Mouse (Mus musculus): ENCODE measurements around the gene Nme1. TPM values are rescaled to one million over a fixed set of nuclear protein-coding genes. Genes with fewer than 3 reads are reported as not detected.
A peak's percentile ranks its signal among the peaks of the same experiment; 100 is the strongest.

The Nme1 gene
- polyA plus RNA-seq, 1 experiment from 2014 or later = 259 TPM

GRCm38 (mm10) chr11:93957031-93957555 is 11.2 kb downstream of the Nme1 start:
- no peaks in the 10 kb centered on the region; the same call in none of the 2 replicates for H3K4me1 ChIP-seq (ENCODE audit: control insufficient read depth, insufficient read depth, low read length)
- 83% methylated on average over 2 of the region's 2 CpGs for WGBS
- ATAC-seq (ENCODE audit: insufficient number of reproducible peaks, low FRiP score, low TSS enrichment, low read depth) (no peak), DNase-seq (ENCODE audit: low spot score) (no peak)
- H3K27ac ChIP-seq (replicated peaks; ENCODE audit: low read depth, low read length) = no peak overlapping the region
- no peaks in the 10 kb centered on the region for H3K9me3 ChIP-seq (ENCODE audit: control insufficient read depth, low read length)
- H3K4me3 ChIP-seq (ENCODE audit: low read depth, low read length) = no peak overlapping the region
- H3K27me3 ChIP-seq (ENCODE audit: control insufficient read depth, insufficient read depth, low read length) = no peaks in the 10 kb centered on the region
- no peak overlapping the region for H3K9ac ChIP-seq (ENCODE audit: low read length)
- peaks cover 12% of the 10 kb centered on the region; the same call in 1 of the 2 replicates for H3K36me3 ChIP-seq (ENCODE audit: control insufficient read depth, insufficient read depth, low read length)
- H3K4me2 ChIP-seq (ENCODE audit: low read depth, severe bottlenecking) = no peak overlapping the region

DNA sequence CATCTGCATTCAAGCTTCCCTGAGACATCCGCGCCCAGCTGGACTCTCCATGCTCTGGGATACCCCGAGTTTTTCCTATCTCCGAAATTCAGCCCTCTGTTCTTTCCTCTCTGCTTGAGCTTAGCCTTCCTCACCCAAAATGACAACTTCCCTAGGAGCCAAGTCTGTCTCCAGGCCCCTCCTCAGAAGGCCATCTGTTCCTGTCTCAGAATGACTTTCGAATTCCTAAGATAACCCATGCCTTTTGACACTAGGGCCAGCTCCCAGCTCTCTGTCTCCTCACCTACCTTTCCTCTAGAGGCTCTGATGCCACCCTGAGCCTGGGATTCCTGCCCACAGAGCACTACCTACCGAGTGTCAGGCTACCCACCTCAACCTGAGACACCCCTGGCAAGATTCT is 12.2 kb downstream of the Nme1 start, which contains the start of gene Nme2:
Gene Nme2 (minus strand): TSS at position 101 of the 400 bp plus-strand sequence.
- Histone ChIP-seq H3K27me3 (ENCODE audit: control insufficient read depth, insufficient read depth, low read length) (no peaks in the 10 kb centered on the region), H3K36me3 (ENCODE audit: control insufficient read depth, insufficient read depth, low read length) (peaks cover 9% of the 10 kb centered on the region; the same call in 1 of the 2 replicates), H3K4me2 (ENCODE audit: low read depth, severe bottlenecking) (peak within 1 kb of the TSS; percentile 80), H3K9me3 (ENCODE audit: control insufficient read depth, low read length) (no peaks in the 10 kb centered on the region), H3K4me1 (ENCODE audit: control insufficient read depth, insufficient read depth, low read length) (no peaks in the 10 kb centered on the region; the same call in none of the 2 replicates), H3K4me3 (ENCODE audit: low read depth, low read length) (peak within 1 kb of the TSS; percentile 47), H3K9ac (ENCODE audit: low read length) (peak within 1 kb of the TSS; percentile 76), H3K27ac (replicated peaks; ENCODE audit: low read depth, low read length) (peak within 1 kb of the TSS; percentile 37)
- ATAC-seq (ENCODE audit: insufficient number of reproducible peaks, low FRiP score, low TSS enrichment, low read depth) (peak; percentile 14; the same call in 1 of the 2 replicates), DNase-seq (ENCODE audit: low spot score) (no peak)
- 1% methylated on average over 6 of the region's 6 CpGs for WGBS

GRCm38 (mm10) chr11:93955256-93956150 is 12.8 kb downstream of the Nme1 start:
- DNase-seq (ENCODE audit: low spot score) (peak; percentile 96), ATAC-seq (ENCODE audit: insufficient number of reproducible peaks, low FRiP score, low TSS enrichment, low read depth) (peak; percentile 93)
- under 1% methylated on average over 66 of the region's 67 CpGs for WGBS
- peak overlapping the region; percentile 37 for H3K27ac ChIP-seq (replicated peaks; ENCODE audit: low read depth, low read length)
- no peaks in the 10 kb centered on the region; the same call in none of the 2 replicates for H3K4me1 ChIP-seq (ENCODE audit: control insufficient read depth, insufficient read depth, low read length)
- peaks cover 10% of the 10 kb centered on the region; the same call in 1 of the 2 replicates for H3K36me3 ChIP-seq (ENCODE audit: control insufficient read depth, insufficient read depth, low read length)
- H3K27me3 ChIP-seq (ENCODE audit: control insufficient read depth, insufficient read depth, low read length) = no peaks in the 10 kb centered on the region
- H3K4me2 ChIP-seq (ENCODE audit: low read depth, severe bottlenecking) = peak overlapping the region; percentile 80
- H3K9me3 ChIP-seq (ENCODE audit: control insufficient read depth, low read length) = no peaks in the 10 kb centered on the region
- peak overlapping the region; percentile 47 for H3K4me3 ChIP-seq (ENCODE audit: low read depth, low read length)
- peak overlapping the region; percentile 76 for H3K9ac ChIP-seq (ENCODE audit: low read length)

GRCm38 (mm10) chr11:93954738-93955255 is 13.5 kb downstream of the Nme1 start:
- Histone ChIP-seq H3K36me3 (ENCODE audit: control insufficient read depth, insufficient read depth, low read length) (peaks cover 9% of the 10 kb centered on the region; the same call in 1 of the 2 replicates), H3K9ac (ENCODE audit: low read length) (peak overlapping the region; percentile 76), H3K27me3 (ENCODE audit: control insufficient read depth, insufficient read depth, low read length) (no peaks in the 10 kb centered on the region), H3K27ac (replicated peaks; ENCODE audit: low read depth, low read length) (peak overlapping the region; percentile 37; the same call in 1 of the 2 replicates), H3K9me3 (ENCODE audit: control insufficient read depth, low read length) (no peaks in the 10 kb centered on the region), H3K4me3 (ENCODE audit: low read depth, low read length) (peak overlapping the region; percentile 47), H3K4me2 (ENCODE audit: low read depth, severe bottlenecking) (peak overlapping the region; percentile 80), H3K4me1 (ENCODE audit: control insufficient read depth, insufficient read depth, low read length) (no peaks in the 10 kb centered on the region; the same call in none of the 2 replicates)
- 45% methylated on average over 13 of the region's 13 CpGs for WGBS
- DNase-seq (ENCODE audit: low spot score) = no peak
- no peak; the same call in 1 of the 2 replicates for ATAC-seq (ENCODE audit: insufficient number of reproducible peaks, low FRiP score, low TSS enrichment, low read depth)

DNA sequence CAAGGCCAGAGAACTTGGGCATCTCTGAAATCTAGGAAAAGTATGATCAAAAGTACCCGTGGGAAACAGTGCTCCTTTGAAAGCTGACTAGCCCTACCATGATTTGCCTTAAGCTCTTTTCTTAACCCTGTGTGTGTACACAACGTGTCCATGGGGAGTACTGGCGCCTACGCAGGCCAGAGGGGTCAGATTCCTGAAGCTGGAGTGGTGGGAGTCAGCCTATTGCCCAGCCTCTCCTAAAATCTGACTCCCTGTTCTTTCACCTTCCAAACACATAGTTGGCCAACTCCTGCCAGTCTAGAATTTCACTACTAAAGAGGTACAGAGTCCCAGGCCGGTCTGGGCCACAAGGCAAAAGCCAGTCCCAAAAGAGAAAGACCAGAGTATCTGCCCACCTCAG is 15.9 kb downstream of the Nme1 start:
- no peak overlapping the region for H3K27ac ChIP-seq (replicated peaks; ENCODE audit: low read depth, low read length)
- WGBS = 86% methylated on average over 5 of the region's 5 CpGs
- H3K9me3 ChIP-seq (ENCODE audit: control insufficient read depth, low read length) = no peaks in the 10 kb centered on the region
- H3K9ac ChIP-seq (ENCODE audit: low read length) = no peak overlapping the region
- peaks cover 8% of the 10 kb centered on the region; the same call in 1 of the 2 replicates for H3K36me3 ChIP-seq (ENCODE audit: control insufficient read depth, insufficient read depth, low read length)
- H3K4me3 ChIP-seq (ENCODE audit: low read depth, low read length) = no peak overlapping the region
- DNase-seq (ENCODE audit: low spot score) = no peak
- ATAC-seq (ENCODE audit: insufficient number of reproducible peaks, low FRiP score, low TSS enrichment, low read depth) = no peak
- H3K4me1 ChIP-seq (ENCODE audit: control insufficient read depth, insufficient read depth, low read length) = no peaks in the 10 kb centered on the region; the same call in none of the 2 replicates
- no peak overlapping the region for H3K4me2 ChIP-seq (ENCODE audit: low read depth, severe bottlenecking)
- H3K27me3 ChIP-seq (ENCODE audit: control insufficient read depth, insufficient read depth, low read length) = no peaks in the 10 kb centered on the region

DNA sequence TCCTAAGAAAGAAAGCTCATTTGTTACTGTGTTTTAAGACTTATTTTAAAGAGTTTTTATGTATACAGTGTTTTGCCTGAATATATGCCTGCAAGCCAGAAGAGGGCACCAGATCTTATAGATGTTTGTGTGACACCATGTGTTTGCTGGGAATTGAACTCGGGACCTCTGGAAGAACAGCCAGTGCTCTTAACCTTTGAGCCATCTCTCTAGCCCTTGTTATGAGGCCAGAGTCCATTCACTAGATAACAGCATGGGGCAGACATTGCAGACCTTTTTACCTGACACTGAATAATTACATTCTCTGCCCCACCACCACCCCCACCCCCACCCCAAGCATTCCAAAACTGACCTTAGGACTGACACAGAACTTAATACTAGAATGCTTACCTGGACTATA is 18.3 kb downstream of the Nme1 start:
- DNase-seq (ENCODE audit: low spot score) = no peak
- Histone ChIP-seq H3K4me3 (ENCODE audit: low read depth, low read length) (no peak overlapping the region), H3K27me3 (ENCODE audit: control insufficient read depth, insufficient read depth, low read length) (no peaks in the 10 kb centered on the region), H3K27ac (replicated peaks; ENCODE audit: low read depth, low read length) (no peak overlapping the region), H3K36me3 (ENCODE audit: control insufficient read depth, insufficient read depth, low read length) (peaks cover 8% of the 10 kb centered on the region; the same call in 1 of the 2 replicates), H3K4me1 (ENCODE audit: control insufficient read depth, insufficient read depth, low read length) (peaks cover 3% of the 10 kb centered on the region; the same call in 1 of the 2 replicates), H3K9ac (ENCODE audit: low read length) (no peak overlapping the region), H3K4me2 (ENCODE audit: low read depth, severe bottlenecking) (no peak overlapping the region), H3K9me3 (ENCODE audit: control insufficient read depth, low read length) (no peaks in the 10 kb centered on the region)
- 93% methylated on average over 1 of the region's 1 CpGs for WGBS
- ATAC-seq (ENCODE audit: insufficient number of reproducible peaks, low FRiP score, low TSS enrichment, low read depth) = no peak

GRCm38 (mm10) chr11:93948887-93949567 is 19.3 kb downstream of the Nme1 start:
- Histone ChIP-seq H3K4me2 (ENCODE audit: low read depth, severe bottlenecking) (no peak overlapping the region), H3K27me3 (ENCODE audit: control insufficient read depth, insufficient read depth, low read length) (no peaks in the 10 kb centered on the region), H3K27ac (replicated peaks; ENCODE audit: low read depth, low read length) (no peak overlapping the region), H3K4me3 (ENCODE audit: low read depth, low read length) (no peak overlapping the region), H3K9me3 (ENCODE audit: control insufficient read depth, low read length) (no peaks in the 10 kb centered on the region), H3K9ac (ENCODE audit: low read length) (no peak overlapping the region), H3K4me1 (ENCODE audit: control insufficient read depth, insufficient read depth, low read length) (peaks cover 5% of the 10 kb centered on the region), H3K36me3 (ENCODE audit: control insufficient read depth, insufficient read depth, low read length) (peaks cover 8% of the 10 kb centered on the region; the same call in 1 of the 2 replicates)
- DNase-seq (ENCODE audit: low spot score) (no peak), ATAC-seq (ENCODE audit: insufficient number of reproducible peaks, low FRiP score, low TSS enrichment, low read depth) (no peak)
- 87% methylated on average over 9 of the region's 9 CpGs for WGBS

- H3K9me3 ChIP-seq (ENCODE audit: control insufficient read depth, low read length) = no peaks in the 10 kb centered on the region
- DNase-seq (ENCODE audit: low spot score) = no peak
- no peak overlapping the region for H3K4me3 ChIP-seq (ENCODE audit: low read depth, low read length)
- no peak for ATAC-seq (ENCODE audit: insufficient number of reproducible peaks, low FRiP score, low TSS enrichment, low read depth)
- H3K4me2 ChIP-seq (ENCODE audit: low read depth, severe bottlenecking) = no peak overlapping the region
- peaks cover 5% of the 10 kb centered on the region; the same call in 1 of the 2 replicates for H3K36me3 ChIP-seq (ENCODE audit: control insufficient read depth, insufficient read depth, low read length)
- 39% methylated on average over 3 of the region's 3 CpGs for WGBS
- H3K27ac ChIP-seq (replicated peaks; ENCODE audit: low read depth, low read length) = no peak overlapping the region
- no peaks in the 10 kb centered on the region for H3K27me3 ChIP-seq (ENCODE audit: control insufficient read depth, insufficient read depth, low read length)
- H3K4me1 ChIP-seq (ENCODE audit: control insufficient read depth, insufficient read depth, low read length) = peaks cover 5% of the 10 kb centered on the region
- no peak overlapping the region for H3K9ac ChIP-seq (ENCODE audit: low read length)
Observed at GRCm38 (mm10) chr11:93944986-93945385, 23.3 kb downstream of the Nme1 start.
